Mouse (Mus musculus) liver, postnatal 0 days (tissue): ENCODE data around the gene Agap1.

Source experiments
- CTCF ChIP-seq: sonication (generic); IDR thresholded peaks from 2 replicates; pipeline ENCODE4 v1.5.1; 2016; ENCODE audit warnings: antibody characterized with exemption, low read depth
- EP300 ChIP-seq: IDR thresholded peaks from 2 replicates; pipeline ENCODE4 v1.6.1; 2016; ENCODE audit warnings: antibody characterized with exemption, low read depth, mild to moderate bottlenecking

- TF ChIP-seq CTCF (no peak), EP300 (no peak)
Measured at GRCm38 (mm10) chr1:89942395-89942976, 487.9 kb downstream of the Agap1 start.
